Comparison of ENCODE assay signal across 8 mouse cellular contexts in the genomic region with DNA sequence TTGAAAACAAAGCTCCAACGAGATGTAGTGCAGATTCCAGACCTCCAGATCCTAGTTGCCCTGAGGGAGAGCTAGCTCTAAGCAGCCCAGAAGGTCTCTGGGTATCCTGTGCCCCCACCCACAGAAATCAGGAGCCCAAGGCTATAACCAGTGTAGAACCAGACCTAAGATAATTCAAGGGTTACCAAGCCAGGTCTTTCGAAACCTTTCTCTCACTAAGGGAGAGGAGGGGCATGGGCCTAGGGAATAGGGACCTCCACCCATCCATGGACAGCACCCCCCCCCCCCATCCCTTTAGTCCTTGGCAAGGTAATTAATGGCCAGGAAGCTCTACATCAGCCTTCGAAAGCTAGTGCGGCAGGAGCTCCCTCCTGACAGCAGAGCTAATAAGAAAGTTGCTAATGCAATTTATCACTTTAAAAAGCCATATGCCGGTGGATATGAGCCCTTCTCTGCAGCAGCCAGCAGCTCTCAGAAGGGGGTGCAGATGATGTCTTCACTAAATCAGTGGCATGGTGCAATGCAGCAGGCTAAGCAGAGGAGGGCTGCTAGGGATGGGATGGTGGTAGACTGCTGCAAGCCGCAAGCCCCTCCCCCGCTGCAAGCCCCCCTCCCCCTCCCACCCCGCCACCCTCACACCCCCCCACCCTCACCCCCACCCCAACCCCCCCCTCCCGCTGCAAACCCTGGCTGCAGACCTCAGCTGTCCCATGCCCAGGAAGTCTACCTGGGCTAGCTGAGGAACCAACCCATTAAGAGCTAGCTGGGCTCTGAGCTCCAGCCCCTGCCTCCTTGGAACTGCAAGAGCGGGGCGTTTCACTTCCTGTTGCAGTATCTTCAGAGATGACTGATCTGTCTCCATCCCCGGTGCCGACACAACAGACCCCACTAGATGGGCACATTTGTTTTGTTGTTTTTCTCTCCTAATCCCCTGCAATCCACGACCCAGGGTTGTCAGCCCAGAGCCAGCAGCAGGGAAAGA. TPM values are rescaled to one million over a fixed set of nuclear protein-coding genes. Genes with fewer than 3 reads are reported as not detected.
DNase-seq lines count a peak whose midpoint lies in the region; ATAC-seq lines count a peak whose summit lies in the region.

No protein-coding gene starts in this region.

- DNase-seq in frontal cortex, postnatal 14 days (ENCODE audit: low spot score in 2 of 2) = no peak
- DNase-seq in right cerebral cortex, adult 18-20 months = peak; percentile 31
- no peak for DNase-seq in right cerebral cortex, adult 2 months (ENCODE audit: low spot score in 2 of 2)
- peak; percentile 55 for DNase-seq in thymus, postnatal 4 days
- no peak for DNase-seq in natural killer cell, adult 2 months (ENCODE audit: low spot score in 2 of 2)
- DNase-seq in spleen, adult 18-20 months = no peak

- peak; percentile 56 for ATAC-seq in frontal cortex, adult (ENCODE audit: low TSS enrichment)
- ATAC-seq in megakaryocyte, adult 5-6 weeks (ENCODE audit: poor library complexity, severe bottlenecking) = peak; percentile 69

RNA-seq across cellular contexts. Expression of a gene that starts 55.9 kb away (rescaled TPM):
- total RNA-seq in megakaryocyte, adult 5-6 weeks (2015) = 594 and 654 TPM in 2 replicates
- 1,417 and 1,603 TPM in 2 replicates for total RNA-seq in megakaryocyte, adult 5-6 weeks (2017)

Comparison
In these comparisons a context has a peak if more than half of its experiments do, and no peak if none do; other contexts are left out.
1. DNase-seq: peak in right cerebral cortex, adult 18-20 months (single experiment) and thymus, postnatal 4 days (single experiment); none in frontal cortex, postnatal 14 days (0 of 2), right cerebral cortex, adult 2 months (0 of 2), natural killer cell, adult 2 months (0 of 2) and spleen, adult 18-20 months (0 of 2).